Mouse (Mus musculus) lung, embryonic 16.5 days (tissue): ENCODE measurements around the gene Psme1. TPM values are rescaled to one million over a fixed set of nuclear protein-coding genes. Genes with fewer than 3 reads are reported as not detected.

Experiments
- ATAC-seq: fragments of 200-750 bp; cut with Nextera tagmentation; 2 replicates; pipeline ENCODE4 v1.8.0; 2017; ENCODE audit warnings: low read depth, mild to moderate bottlenecking, moderate library complexity
- H3K27ac ChIP-seq: fragments of 300-500 bp; sonication (generic); 2 replicates; pipeline ENCODE4 v1.5.1; 2014; ENCODE audit warnings: mild to moderate bottlenecking, control low read depth, low read length
- H3K27me3 ChIP-seq: fragments of 300-500 bp; sonication (generic); 2 replicates; pipeline ENCODE4 v1.6.1; 2014; ENCODE audit warnings: low read depth, low read length, mixed read lengths; ENCODE audit not compliant: control insufficient read depth, insufficient read depth
- H3K36me3 ChIP-seq: fragments of 300-500 bp; sonication (generic); 2 replicates; pipeline ENCODE4 v1.6.1; 2014; ENCODE audit warnings: low read length; ENCODE audit not compliant: control insufficient read depth, insufficient read depth
- H3K4me1 ChIP-seq: fragments of 300-500 bp; sonication (generic); replicated peaks from 2 replicates; pipeline ENCODE4 v1.6.1; 2014; ENCODE audit warnings: low read length, mixed read lengths; ENCODE audit not compliant: control insufficient read depth, insufficient read depth
- H3K4me2 ChIP-seq: fragments of 300-500 bp; sonication (generic); 2 replicates; pipeline ENCODE4 v1.6.1; 2014; ENCODE audit warnings: low read depth, low read length, control low read depth
- H3K4me3 ChIP-seq: fragments of 300-500 bp; sonication (generic); 2 replicates; pipeline ENCODE4 v1.5.1; 2014; ENCODE audit warnings: mild to moderate bottlenecking, low read length, control low read depth
- H3K9ac ChIP-seq: fragments of 300-500 bp; sonication (generic); 2 replicates; pipeline ENCODE4 v1.6.1; 2014; ENCODE audit warnings: low read length, control low read depth
- H3K9me3 ChIP-seq: fragments of 300-500 bp; sonication (generic); 2 replicates; pipeline ENCODE4 v1.6.1; 2016; ENCODE audit warnings: low read length; ENCODE audit not compliant: control insufficient read depth
- WGBS: fragments of 180-500 bp; shearing (Covaris S2); extraction: QIAGEN DNeasy Blood & Tissue Kit; methylation state at CpG from one replicate; pipeline ENCODE4 v1.1.7; 2014; 5-methylcytosine and 5-hydroxymethylcytosine counted together
- polyA plus RNA-seq: library from polyadenylated mRNA; unstranded; fragments of >200 nt; fragmentation: Nextera tagmentation; extraction: Ambion mirVana; gene quantifications from 2 replicates; pipeline ENCODE4 v1.2.1, GENCODE M21; 2015

Gene Psme1
- polyA plus RNA-seq, 1 experiment from 2014 or later: 175 TPM

DNA sequence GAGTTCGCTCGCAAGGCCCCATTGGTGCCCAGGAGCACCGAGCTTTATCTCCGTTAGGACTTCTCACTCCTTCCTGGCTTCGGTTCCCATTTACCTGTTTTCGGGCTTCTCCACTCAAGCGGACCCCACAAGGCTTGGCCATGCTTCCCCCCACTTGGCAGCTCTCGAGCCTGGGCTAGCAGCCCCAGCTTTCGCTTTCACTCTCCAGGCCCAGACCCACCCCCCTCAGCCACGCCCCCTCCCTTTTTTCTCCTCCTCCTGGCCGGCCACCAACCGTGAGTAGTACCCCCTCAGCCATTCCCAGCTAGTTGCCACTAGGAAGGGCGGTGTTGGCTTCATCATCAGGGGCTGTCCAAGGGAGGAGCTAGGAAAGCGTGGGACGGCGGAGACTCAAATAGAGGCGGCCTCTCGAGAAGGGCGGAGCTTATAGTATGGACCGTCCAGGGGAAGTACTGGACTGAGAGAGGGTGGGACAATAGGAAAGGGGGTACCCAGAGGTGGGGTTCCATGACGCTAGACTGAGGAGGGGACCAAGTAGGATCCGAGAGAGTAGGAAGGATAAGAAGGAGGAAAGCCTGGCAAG lies 12.9 kb downstream of the Psme1 start, which contains the start of gene Psme2:
Gene Psme2 (minus strand): TSS at position 366 of the 583 bp plus-strand sequence.
- Histone ChIP-seq H3K27ac (peak within 1 kb of the TSS; percentile 99), H3K4me3 (peak within 1 kb of the TSS; percentile 98), H3K4me2 (peak within 1 kb of the TSS; percentile 83), H3K27me3 (no peaks in the 10 kb centered on the region), H3K4me1 (peaks cover 16% of the 10 kb centered on the region), H3K36me3 (peaks cover 17% of the 10 kb centered on the region), H3K9ac (peak within 1 kb of the TSS; percentile 91), H3K9me3 (no peaks in the 10 kb centered on the region)
- under 1% methylated on average over 22 of the region's 22 CpGs for WGBS
- ATAC-seq: peak; percentile 98

DNA sequence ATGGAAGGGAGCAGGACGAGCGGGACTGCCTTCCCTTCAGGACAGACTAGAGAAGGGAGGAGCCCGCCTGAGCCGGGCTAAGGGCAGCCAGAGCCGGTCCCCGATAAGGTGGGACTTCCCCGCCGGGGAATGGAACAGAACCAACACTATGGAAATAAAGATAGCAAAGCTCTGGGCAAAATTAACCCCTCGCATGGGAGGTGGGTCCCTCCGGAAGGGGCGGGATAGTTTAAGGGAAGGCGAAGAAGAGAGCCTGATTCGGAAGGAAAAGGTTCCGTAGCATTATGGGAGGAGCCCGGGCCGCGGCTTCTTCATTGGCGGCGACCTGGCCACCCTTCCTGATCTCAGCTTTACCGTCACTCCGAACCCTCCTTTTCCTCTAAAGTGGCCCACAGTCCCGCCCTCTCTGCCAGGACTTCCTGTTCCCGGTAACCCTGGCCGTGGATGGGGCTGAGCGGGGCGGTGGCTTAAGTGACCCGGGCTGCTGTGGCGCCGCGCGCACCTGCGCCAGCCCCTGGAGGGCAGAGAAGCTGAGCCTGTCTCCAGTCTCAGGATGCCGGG lies 13.5 kb downstream of the Psme1 start, which contains the start of gene Rnf31:
Gene Rnf31 (plus strand): TSS at position 378 of the 561 bp plus-strand sequence.
- Histone ChIP-seq H3K27ac (peak within 1 kb of the TSS; percentile 99), H3K27me3 (no peaks in the 10 kb centered on the region), H3K4me1 (peaks cover 16% of the 10 kb centered on the region), H3K36me3 (peaks cover 22% of the 10 kb centered on the region), H3K4me2 (peak within 1 kb of the TSS; percentile 83), H3K4me3 (peak within 1 kb of the TSS; percentile 98), H3K9ac (peak within 1 kb of the TSS; percentile 91), H3K9me3 (no peaks in the 10 kb centered on the region)
- under 1% methylated on average over 33 of the region's 33 CpGs for WGBS
- ATAC-seq: peak; percentile 91

DNA sequence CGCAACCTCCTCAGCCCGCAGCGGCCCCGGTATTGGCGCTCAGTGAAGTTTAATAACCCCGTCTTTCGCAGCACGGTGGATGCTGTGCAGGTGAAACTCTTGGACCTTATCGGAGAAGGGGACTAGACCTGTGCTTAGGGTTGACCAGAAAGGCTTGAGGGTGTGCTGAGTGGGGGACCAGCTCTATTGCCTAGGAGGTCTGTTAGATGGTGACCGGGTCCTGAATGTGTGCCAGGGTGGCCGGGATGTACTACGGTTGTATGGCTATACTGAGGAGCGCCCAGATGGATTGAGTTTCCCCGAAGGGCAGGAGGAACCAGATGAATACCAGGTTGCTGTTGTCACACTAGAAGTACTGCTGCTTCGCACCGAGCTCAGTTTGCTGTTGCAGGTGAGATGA lies 14.3 kb downstream of the Psme1 start:
- no peaks in the 10 kb centered on the region for H3K9me3 ChIP-seq
- H3K4me2 ChIP-seq: peak overlapping the region; percentile 83
- 3% methylated on average over 16 of the region's 16 CpGs for WGBS
- H3K36me3 ChIP-seq: peaks cover 30% of the 10 kb centered on the region
- no peak overlapping the region for H3K27ac ChIP-seq
- peaks cover 16% of the 10 kb centered on the region for H3K4me1 ChIP-seq
- H3K27me3 ChIP-seq: no peaks in the 10 kb centered on the region
- no peak for ATAC-seq
- peak overlapping the region; percentile 98 for H3K4me3 ChIP-seq
- H3K9ac ChIP-seq: peak overlapping the region; percentile 91

DNA sequence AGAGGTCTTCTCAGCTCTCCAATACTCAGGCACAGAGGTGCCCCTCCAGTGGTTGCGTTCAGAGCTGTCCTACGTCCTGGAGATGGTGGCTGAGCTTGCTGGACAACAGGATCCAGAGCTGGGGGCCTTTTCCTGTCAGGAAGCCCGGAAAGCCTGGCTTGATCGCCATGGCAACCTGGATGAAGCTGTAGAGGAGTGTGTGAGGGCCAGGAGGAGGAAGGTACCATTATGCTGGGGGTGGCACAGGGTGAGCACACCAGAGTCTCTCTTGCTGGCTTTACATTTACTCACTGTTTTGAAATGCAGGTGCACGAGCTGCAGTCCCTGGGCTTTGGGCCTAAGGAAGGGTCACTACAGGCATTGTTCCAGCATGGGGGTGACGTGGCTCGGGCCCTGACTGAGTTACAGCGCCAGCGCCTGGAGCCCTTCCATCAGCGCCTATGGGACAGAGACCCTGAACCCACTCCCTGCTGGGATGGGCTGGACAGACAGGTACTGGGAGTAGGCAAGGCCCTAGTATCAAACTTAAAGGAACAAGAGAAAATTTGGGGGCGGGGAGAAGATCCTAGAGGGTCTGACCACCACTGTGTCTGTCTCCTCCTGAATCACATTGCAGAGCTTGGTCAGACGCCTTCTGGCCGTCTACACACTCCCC lies 18.2 kb downstream of the Psme1 start:
- no peak overlapping the region for H3K27ac ChIP-seq
- H3K9me3 ChIP-seq: no peaks in the 10 kb centered on the region
- no peaks in the 10 kb centered on the region for H3K27me3 ChIP-seq
- no peak overlapping the region for H3K9ac ChIP-seq
- no peak overlapping the region for H3K4me2 ChIP-seq
- no peak overlapping the region for H3K4me3 ChIP-seq
- peaks cover 42% of the 10 kb centered on the region for H3K36me3 ChIP-seq
- 82% methylated on average over 13 of the region's 13 CpGs for WGBS
- H3K4me1 ChIP-seq: peaks cover 10% of the 10 kb centered on the region
- ATAC-seq: no peak

DNA sequence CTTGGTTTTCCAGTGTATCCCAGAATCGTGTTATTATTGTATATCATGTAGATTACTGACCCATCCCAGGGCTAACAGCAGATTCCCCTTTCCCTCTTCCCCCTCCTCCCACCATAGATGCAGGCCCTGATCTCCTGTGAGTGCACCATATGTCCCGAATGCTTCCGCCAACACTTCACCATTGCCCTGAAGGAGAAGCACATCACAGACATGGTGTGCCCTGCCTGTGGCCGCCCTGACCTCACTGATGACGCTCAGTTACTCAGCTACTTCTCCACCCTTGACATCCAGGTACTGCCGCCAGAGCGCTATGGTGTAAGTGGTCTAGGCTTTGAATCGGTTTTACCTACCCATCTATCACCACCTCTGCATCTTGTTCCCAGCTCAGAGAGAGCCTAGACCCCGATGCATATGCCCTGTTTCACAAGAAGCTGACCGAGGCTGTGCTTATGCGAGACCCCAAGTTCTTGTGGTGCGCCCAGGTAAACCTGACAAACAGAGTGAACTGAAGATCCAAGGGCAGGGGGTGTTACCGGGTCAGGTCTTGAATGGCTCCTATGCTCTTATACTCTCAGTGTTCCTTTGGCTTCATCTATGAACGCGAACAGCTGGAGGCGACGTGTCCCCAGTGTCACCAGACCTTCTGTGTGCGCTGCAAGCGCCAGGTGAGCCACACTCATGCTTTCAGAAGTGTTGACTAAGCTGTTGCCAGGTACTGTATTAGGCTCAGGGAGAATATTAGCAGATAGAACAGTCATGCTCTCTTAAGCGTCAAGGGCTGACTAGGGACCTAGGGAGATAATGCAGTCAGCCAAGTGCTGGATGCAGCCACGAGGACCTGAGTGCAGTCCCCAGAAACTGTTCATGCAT lies 20.8 kb downstream of the Psme1 start:
- no peak for ATAC-seq
- 90% methylated on average over 21 of the region's 21 CpGs for WGBS
- H3K4me1 ChIP-seq: peaks cover 3% of the 10 kb centered on the region
- no peak overlapping the region for H3K27ac ChIP-seq
- no peak overlapping the region for H3K9ac ChIP-seq
- no peaks in the 10 kb centered on the region for H3K9me3 ChIP-seq
- no peak overlapping the region for H3K4me2 ChIP-seq
- no peak overlapping the region for H3K4me3 ChIP-seq
- peaks cover 56% of the 10 kb centered on the region for H3K36me3 ChIP-seq
- no peaks in the 10 kb centered on the region for H3K27me3 ChIP-seq

DNA sequence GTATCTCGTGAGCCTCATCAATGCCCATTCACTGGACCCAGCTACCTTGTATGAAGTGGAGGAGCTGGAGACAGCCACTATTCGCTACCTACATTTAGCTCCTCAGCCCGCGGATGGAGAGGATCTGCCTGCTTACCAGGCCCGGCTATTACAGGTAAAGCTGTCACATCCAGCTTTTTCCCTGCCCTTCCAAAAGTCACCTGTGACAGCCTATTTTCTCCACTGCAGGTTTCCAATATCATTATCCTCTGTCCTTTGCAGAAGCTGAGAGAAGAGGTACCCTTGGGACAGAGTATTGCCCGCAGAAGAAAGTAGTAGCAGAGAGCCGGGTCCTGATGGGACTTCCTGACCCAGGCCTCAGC lies 25.3 kb downstream of the Psme1 start, which contains the start of gene Irf9:
Gene Irf9 (plus strand): TSS at position 301 of the 362 bp plus-strand sequence.
- H3K27ac ChIP-seq: peak within 1 kb of the TSS; percentile 77
- H3K9ac ChIP-seq: peak within 1 kb of the TSS; percentile 58
- H3K9me3 ChIP-seq: no peaks in the 10 kb centered on the region
- no peaks in the 10 kb centered on the region for H3K27me3 ChIP-seq
- peaks cover 40% of the 10 kb centered on the region for H3K36me3 ChIP-seq
- peak within 1 kb of the TSS; percentile 53 for H3K4me2 ChIP-seq
- WGBS: 86% methylated on average over 7 of the region's 7 CpGs
- H3K4me1 ChIP-seq: peaks cover 4% of the 10 kb centered on the region
- peak within 1 kb of the TSS; percentile 41 for H3K4me3 ChIP-seq
- no peak for ATAC-seq

DNA sequence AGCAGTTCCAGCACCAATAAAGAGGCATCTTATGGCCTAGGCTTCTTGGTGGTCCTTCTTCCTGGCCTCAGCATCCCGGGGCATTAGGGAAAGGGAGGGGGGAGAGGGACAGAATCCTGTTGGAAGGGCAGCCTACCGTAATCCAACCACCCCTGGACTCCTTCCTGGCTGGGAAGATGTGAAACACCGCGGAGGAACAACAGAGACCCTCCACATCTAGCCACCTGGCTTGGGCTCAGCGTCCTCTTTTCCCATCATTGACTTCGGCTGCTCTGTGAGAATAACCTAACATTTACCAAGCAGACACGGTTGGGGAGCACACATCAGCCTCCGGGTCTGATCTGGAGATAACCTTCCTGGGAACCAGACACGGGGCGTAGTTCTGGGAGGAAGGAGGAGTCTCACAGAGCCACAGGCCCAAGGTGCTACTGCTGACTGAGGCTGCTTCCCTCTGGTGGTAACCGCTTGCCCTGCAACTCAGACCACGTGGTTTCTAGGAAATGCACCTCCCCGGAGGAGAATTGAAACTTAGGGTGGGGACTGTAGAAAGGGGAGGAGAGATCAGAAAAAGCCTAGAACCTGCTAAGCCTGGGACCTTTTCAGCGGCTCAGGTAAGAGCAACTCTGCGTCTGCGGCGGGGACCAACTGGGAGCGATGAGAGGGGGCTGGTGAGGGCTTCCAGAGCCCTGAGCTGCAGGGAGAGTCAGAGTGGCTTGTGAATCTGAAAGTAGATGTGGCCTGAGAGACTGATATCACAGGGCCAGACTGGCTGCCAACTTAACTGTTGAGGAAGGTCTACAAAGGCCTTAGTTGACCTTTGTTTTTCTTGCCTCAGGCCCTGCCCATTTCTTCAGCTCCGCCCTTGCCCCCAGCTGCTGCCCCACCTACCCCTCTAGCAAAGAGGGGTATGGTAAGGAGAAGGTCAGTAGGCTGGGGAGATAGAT lies 26.0 kb downstream of the Psme1 start:
- H3K9me3 ChIP-seq: no peaks in the 10 kb centered on the region
- WGBS: 15% methylated on average over 19 of the region's 19 CpGs
- peak overlapping the region; percentile 77 for H3K27ac ChIP-seq
- peak overlapping the region; percentile 58 for H3K9ac ChIP-seq
- peak overlapping the region; percentile 41 for H3K4me3 ChIP-seq
- peaks cover 4% of the 10 kb centered on the region for H3K4me1 ChIP-seq
- H3K27me3 ChIP-seq: no peaks in the 10 kb centered on the region
- H3K4me2 ChIP-seq: peak overlapping the region; percentile 53
- H3K36me3 ChIP-seq: peaks cover 38% of the 10 kb centered on the region
- ATAC-seq: peak; percentile 95

DNA sequence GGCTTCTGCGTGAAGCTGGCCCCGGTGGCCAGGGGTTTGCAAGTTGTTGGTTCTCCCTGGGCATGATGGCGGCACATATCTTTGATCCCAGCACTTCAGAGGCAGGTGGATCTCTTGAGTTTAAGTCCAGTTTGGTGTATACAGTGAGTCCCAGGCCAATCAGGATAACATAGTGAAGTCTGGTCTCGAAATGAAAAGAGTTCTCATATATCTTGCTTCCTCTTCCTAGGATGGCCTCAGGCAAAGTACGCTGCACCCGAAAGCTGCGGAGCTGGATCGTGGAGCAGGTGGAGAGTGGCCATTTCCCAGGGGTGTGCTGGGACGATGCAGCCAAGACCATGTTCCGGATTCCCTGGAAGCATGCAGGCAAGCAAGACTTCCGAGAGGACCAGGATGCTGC lies 26.9 kb downstream of the Psme1 start:
- H3K27me3 ChIP-seq: no peaks in the 10 kb centered on the region
- WGBS: 92% methylated on average over 11 of the region's 11 CpGs
- peak overlapping the region; percentile 41 for H3K4me3 ChIP-seq
- no peaks in the 10 kb centered on the region for H3K9me3 ChIP-seq
- H3K4me2 ChIP-seq: peak overlapping the region; percentile 53
- no peak for ATAC-seq
- H3K4me1 ChIP-seq: peaks cover 4% of the 10 kb centered on the region
- H3K9ac ChIP-seq: no peak overlapping the region
- no peak overlapping the region for H3K27ac ChIP-seq
- H3K36me3 ChIP-seq: peaks cover 31% of the 10 kb centered on the region
